Mouse (Mus musculus) bone marrow, adult 2 months (tissue): ENCODE measurements around the gene Taz. TPM values are rescaled to one million over a fixed set of nuclear protein-coding genes. Genes with fewer than 3 reads are reported as not detected.
A peak's percentile ranks its signal among the peaks of the same experiment; 100 is the strongest.

ENCODE experiments used
- H3K27ac ChIP-seq: fragments of 200-500 bp; 2 replicates; pipeline ENCODE4 v1.5.1; 2012; ENCODE audit warnings: low read depth, mild to moderate bottlenecking, control low read depth, inconsistent platforms, low read length; ENCODE audit not compliant: control insufficient read depth, poor library complexity, insufficient read depth
- H3K4me1 ChIP-seq: fragments of 200-500 bp; 2 replicates; pipeline ENCODE4 v1.6.1; 2011; ENCODE audit warnings: low read length; ENCODE audit not compliant: control insufficient read depth, insufficient read depth
- H3K4me3 ChIP-seq: fragments of 200-500 bp; replicated peaks from 2 replicates; pipeline ENCODE3; 2011; ENCODE audit warnings: mild to moderate bottlenecking, low read depth, low read length, control low read depth; ENCODE audit not compliant: control insufficient read depth
- CTCF ChIP-seq: fragments of 200-500 bp; IDR thresholded peaks from 2 replicates; pipeline ENCODE4 v1.5.1; 2011; ENCODE audit warnings: low read length, control low read depth; ENCODE audit not compliant: control insufficient read depth, insufficient read depth
- POLR2A ChIP-seq: fragments of 200-500 bp; IDR thresholded peaks from 2 replicates; pipeline ENCODE4 v1.6.1; 2011; ENCODE audit warnings: low read depth, mild to moderate bottlenecking, control low read depth, low read length, borderline replicate concordance; ENCODE audit not compliant: control insufficient read depth
- WGBS: fragments of 180-500 bp; shearing (Covaris S2); methylation state at CpG from one replicate; pipeline ENCODE4 v1.1.7; 2018; 5-methylcytosine and 5-hydroxymethylcytosine counted together
- polyA plus RNA-seq: library from polyadenylated mRNA; stranded (reverse); fragments of >200 nt; gene quantifications from 2 replicates; pipeline ENCODE4 v1.2.4, GENCODE M21; 2011; ENCODE audit warnings: low replicate concordance; ENCODE audit not compliant: missing spikeins, insufficient read depth, insufficient read length

Gene Taz
- polyA plus RNA-seq, 1 experiment = 58.0 TPM

DNA sequence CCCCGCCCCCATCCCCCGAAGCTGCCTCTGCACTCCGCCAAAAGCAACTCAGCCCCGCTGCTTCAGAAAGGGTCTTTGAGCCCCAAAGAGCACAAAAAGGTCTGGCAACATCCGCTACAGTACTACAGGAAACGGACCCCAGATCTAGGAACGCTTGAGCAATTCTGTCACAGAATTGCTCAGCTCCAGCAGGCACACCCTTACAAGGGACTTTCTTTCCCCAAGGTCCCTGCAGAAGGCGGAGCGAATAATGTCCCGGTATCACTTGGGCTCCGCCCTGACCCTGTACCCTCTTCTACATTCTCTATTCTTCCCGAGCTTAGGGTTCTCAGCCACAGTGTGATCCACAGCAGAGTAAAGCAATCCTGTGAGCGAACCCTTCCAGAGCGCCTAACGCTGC is 35.0 kb upstream of the Taz start:
- peak overlapping the region; percentile 65 for H3K4me3 ChIP-seq
- 4% methylated on average over 15 of the region's 15 CpGs for WGBS
- TF ChIP-seq CTCF (no peak), POLR2A (no peak)
- H3K27ac ChIP-seq = peak overlapping the region; percentile 75
- peaks cover 1% of the 10 kb centered on the region; the same call in 1 of the 2 replicates for H3K4me1 ChIP-seq

GRCm38 (mm10) chrX:74248651-74249050 is 33.1 kb upstream of the Taz start:
- Histone ChIP-seq H3K27ac (no peak overlapping the region), H3K4me3 (no peak overlapping the region), H3K4me1 (no peaks in the 10 kb centered on the region)
- peak; percentile 68 for TF ChIP-seq CTCF
- no peak for TF ChIP-seq POLR2A
- 22% methylated on average over 3 of the region's 3 CpGs for WGBS

DNA sequence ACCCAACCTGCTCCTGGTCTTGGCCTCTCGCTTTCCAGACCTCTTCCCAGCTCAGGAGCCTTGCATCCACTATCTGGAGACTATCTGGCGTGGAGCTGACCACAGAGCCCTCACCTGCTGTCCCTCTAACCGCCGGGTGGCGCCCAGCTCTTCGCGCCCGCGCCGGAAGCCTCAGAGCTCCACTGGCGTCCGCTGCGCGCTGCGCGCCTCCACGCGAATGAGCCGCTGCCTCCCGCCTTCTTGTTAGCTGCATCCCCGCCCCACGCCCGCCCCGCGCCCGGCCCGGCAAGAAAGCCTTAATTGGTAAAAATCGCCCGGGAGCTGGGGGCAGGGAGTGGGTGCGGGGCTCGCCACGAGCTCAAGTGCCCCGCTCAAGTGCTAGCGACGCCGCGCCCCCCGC is 32.1 kb upstream of the Taz start, which contains the start of gene Flna:
TSS of gene Flna (minus strand) at position 206 of the 400 bp plus-strand sequence.
- H3K4me3 ChIP-seq = peak within 1 kb of the TSS; percentile 63
- 24% methylated on average over 34 of the region's 38 CpGs for WGBS
- H3K4me1 ChIP-seq = no peaks in the 10 kb centered on the region
- H3K27ac ChIP-seq = peak within 1 kb of the TSS; percentile 64
- peak; percentile 34; the same call in 1 of the 2 replicates for TF ChIP-seq CTCF
- TF ChIP-seq POLR2A = peak; percentile 37; the same call in 1 of the 2 replicates

- no peaks in the 10 kb centered on the region; the same call in 1 of the 2 replicates for H3K4me1 ChIP-seq
- H3K4me3 ChIP-seq = peak within 1 kb of the TSS; percentile 90
- TF ChIP-seq POLR2A (peak; percentile 70; the same call in 1 of the 2 replicates), CTCF (no peak)
- WGBS = 23% methylated on average over 39 of the region's 39 CpGs
- peak within 1 kb of the TSS; percentile 97 for H3K27ac ChIP-seq
Observed at GRCm38 (mm10) chrX:74254153-74254887, 27.4 kb upstream of the Taz start, which contains the start of gene Emd. Emd (plus strand) TSS chrX:74254687.

GRCm38 (mm10) chrX:74254888-74255565 is 26.7 kb upstream of the Taz start:
- no peak for TF ChIP-seq CTCF
- TF ChIP-seq POLR2A = no peak
- WGBS = 19% methylated on average over 31 of the region's 31 CpGs
- Histone ChIP-seq H3K4me1 (no peaks in the 10 kb centered on the region; the same call in 1 of the 2 replicates), H3K27ac (peak overlapping the region; percentile 97), H3K4me3 (peak overlapping the region; percentile 90)

DNA sequence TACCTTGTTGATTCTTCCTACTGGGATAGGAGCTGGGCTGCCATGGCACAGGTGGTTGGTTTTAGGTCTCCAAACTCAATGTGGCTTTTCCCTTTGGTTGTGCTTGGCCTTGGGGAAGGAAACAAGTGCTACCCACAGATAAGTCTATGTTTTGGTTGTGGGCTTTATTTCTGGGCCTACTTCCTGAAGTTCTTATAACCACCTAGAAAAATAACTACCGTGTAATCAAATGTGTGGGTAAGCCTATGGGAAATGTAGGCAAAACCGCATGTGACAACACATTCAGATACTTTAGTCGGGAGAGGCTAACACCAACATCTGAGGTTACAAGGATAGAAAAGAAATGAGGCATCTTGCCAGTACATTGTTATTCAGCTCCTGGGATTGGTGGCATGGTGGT is 24.0 kb upstream of the Taz start:
- Histone ChIP-seq H3K4me3 (no peak overlapping the region), H3K27ac (no peak overlapping the region), H3K4me1 (no peaks in the 10 kb centered on the region; the same call in 1 of the 2 replicates)
- TF ChIP-seq CTCF (no peak), POLR2A (no peak)
- WGBS = 54% methylated on average over 3 of the region's 3 CpGs

GRCm38 (mm10) chrX:74269736-74270061 is 12.0 kb upstream of the Taz start:
- 33% methylated on average over 3 of the region's 3 CpGs for WGBS
- Histone ChIP-seq H3K27ac (peak overlapping the region; percentile 72), H3K4me1 (no peaks in the 10 kb centered on the region; the same call in 1 of the 2 replicates), H3K4me3 (peak overlapping the region; percentile 63)
- TF ChIP-seq CTCF (no peak), POLR2A (no peak)

DNA sequence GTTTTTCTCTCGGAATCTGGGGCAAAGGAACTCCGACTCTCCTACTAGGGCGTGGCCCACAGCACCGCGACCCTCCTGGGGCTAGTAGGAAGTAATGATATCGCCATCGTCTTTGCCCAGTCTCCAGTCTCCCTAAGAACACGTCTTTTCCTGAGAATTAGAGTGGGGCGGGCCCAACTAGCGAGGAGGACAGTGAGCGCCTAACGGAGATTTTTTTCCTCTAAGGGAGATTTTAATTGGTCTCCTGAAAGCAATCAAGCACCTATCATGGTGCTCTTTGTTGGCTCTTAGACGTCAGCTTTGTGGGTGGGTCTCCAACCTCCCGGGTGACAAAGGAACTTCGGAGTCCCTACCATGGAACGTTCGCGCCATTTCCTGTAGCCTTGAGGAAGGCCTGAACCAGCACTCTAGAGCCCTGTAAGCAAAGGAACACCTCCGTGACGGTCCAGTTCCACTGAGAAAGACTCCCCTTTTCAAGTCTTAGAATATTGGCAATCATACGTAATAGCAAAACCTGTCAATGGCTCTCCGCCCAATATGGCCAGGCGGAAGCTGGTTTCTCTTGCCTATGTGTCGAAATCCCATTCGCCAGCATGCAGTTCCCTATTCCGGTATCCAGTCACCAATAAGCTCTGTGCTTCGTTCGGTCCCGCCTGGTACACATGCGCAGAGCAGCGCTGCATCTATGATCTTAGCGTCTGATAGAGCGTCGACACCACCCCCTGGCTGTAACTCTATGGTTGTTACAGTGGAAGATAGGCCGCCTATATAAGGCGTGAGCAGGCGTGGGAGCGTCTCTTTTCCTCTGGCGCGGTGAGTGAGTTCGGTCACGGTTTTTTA is 11.4 kb upstream of the Taz start, which contains the start of gene Rpl10:
TSS of gene Rpl10 (plus strand) at position 751 of the 840 bp plus-strand sequence.
- 15% methylated on average over 42 of the region's 42 CpGs for WGBS
- Histone ChIP-seq H3K27ac (peak within 1 kb of the TSS; percentile 72), H3K4me1 (no peaks in the 10 kb centered on the region; the same call in 1 of the 2 replicates), H3K4me3 (peak within 1 kb of the TSS; percentile 74)
- TF ChIP-seq POLR2A (no peak), CTCF (0 out of 2 replicates have a peak, but pooled peaks have one; percentile 8)
